Mouse (Mus musculus) liver, postnatal 0 days (tissue): Measurements from ENCODE around the gene Fuz. TPM values are rescaled to one million over a fixed set of nuclear protein-coding genes. Genes with fewer than 3 reads are reported as not detected.

Experiments
- ATAC-seq: fragments of 200-750 bp; cut with Nextera tagmentation; 2 replicates; pipeline ENCODE4 v1.8.0; 2017; ENCODE audit warnings: mild to moderate bottlenecking, moderate library complexity
- DNase-seq: peaks from one replicate; pipeline ENCODE4 v3.0.0-alpha.2; 2016
- H3K27ac ChIP-seq: fragments of 300-500 bp; sonication (generic); 2 replicates; pipeline ENCODE4 v1.5.1; 2014; ENCODE audit warnings: antibody characterized with exemption, moderate library complexity, mild to moderate bottlenecking, low read depth
- H3K27me3 ChIP-seq: fragments of 300-500 bp; sonication (generic); 2 replicates; pipeline ENCODE4 v1.6.1; 2014; ENCODE audit warnings: low read length, control low read depth, mixed read lengths; ENCODE audit not compliant: insufficient read depth
- H3K36me3 ChIP-seq: fragments of 300-500 bp; sonication (generic); replicated peaks from 2 replicates; pipeline ENCODE4 v1.6.1; 2014; ENCODE audit warnings: mild to moderate bottlenecking, control low read depth, low read length, moderate library complexity, mixed read lengths; ENCODE audit not compliant: insufficient read depth
- H3K4me1 ChIP-seq: fragments of 300-500 bp; sonication (generic); 2 replicates; pipeline ENCODE4 v1.6.1; 2014; ENCODE audit warnings: antibody characterized with exemption, mild to moderate bottlenecking, control low read depth; ENCODE audit not compliant: insufficient read depth
- H3K4me2 ChIP-seq: fragments of 300-500 bp; sonication (generic); 2 replicates; pipeline ENCODE4 v1.6.1; 2014; ENCODE audit warnings: low read depth, mild to moderate bottlenecking, low read length, moderate library complexity, mixed read lengths
- H3K4me3 ChIP-seq: fragments of 300-500 bp; sonication (generic); 2 replicates; pipeline ENCODE4 v1.5.1; 2014; ENCODE audit warnings: low read depth, low read length
- H3K9ac ChIP-seq: fragments of 300-500 bp; sonication (generic); replicated peaks from 2 replicates; pipeline ENCODE4 v1.6.1; 2014; ENCODE audit warnings: mild to moderate bottlenecking, moderate library complexity
- H3K9me3 ChIP-seq: fragments of 300-500 bp; sonication (generic); 2 replicates; pipeline ENCODE4 v1.6.1; 2016; ENCODE audit warnings: mild to moderate bottlenecking, control low read depth, low read length, mixed read lengths
- CTCF ChIP-seq: sonication (generic); IDR thresholded peaks from 2 replicates; pipeline ENCODE4 v1.5.1; 2016; ENCODE audit warnings: antibody characterized with exemption, low read depth
- EP300 ChIP-seq: IDR thresholded peaks from 2 replicates; pipeline ENCODE4 v1.6.1; 2016; ENCODE audit warnings: antibody characterized with exemption, low read depth, mild to moderate bottlenecking
- WGBS: fragments of 180-500 bp; shearing (Covaris S2); extraction: QIAGEN DNeasy Blood & Tissue Kit; methylation state at CpG from one replicate; pipeline ENCODE4 v1.1.7; 2014; ENCODE audit not compliant: insufficient replicate concordance; 5-methylcytosine and 5-hydroxymethylcytosine counted together
- polyA plus RNA-seq: library from polyadenylated mRNA; unstranded; fragments of >200 nt; fragmentation: Nextera tagmentation; extraction: Ambion mirVana; gene quantifications from 2 replicates; pipeline ENCODE4 v1.2.1, GENCODE M21; 2015

Fuz gene
- polyA plus RNA-seq, 1 experiment from 2014 or later = 4.4 TPM

DNA sequence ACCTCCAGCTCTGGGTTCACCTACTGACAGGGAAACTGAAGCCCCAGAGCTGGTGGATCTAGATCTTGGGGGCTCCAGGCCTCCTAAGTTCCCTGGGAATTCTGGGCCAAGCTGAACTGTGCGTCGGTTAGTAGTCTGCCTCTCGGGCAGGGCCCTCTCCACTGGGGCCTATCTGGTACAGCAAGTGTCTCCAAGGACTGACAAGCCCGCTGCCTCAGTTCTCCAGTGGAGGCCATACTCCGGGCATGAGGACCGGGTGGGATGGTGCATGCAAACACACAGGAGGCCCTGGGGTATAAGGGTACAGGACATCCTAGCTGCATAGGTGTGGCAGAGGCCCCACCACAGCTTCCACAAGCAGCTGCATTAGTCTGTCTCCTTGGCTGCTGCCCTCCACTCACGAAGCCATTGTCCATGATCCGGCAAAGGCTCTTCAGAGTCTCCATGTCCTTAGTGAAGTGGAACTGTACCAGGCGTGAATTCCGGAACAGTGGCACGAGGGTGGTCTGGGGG is 31.8 kb upstream of the Fuz start:
- no peak for DNase-seq
- H3K4me2 ChIP-seq = no peak overlapping the region
- H3K36me3 ChIP-seq = peaks cover 38% of the 10 kb centered on the region
- no peak for ATAC-seq
- no peaks in the 10 kb centered on the region for H3K27me3 ChIP-seq
- H3K4me1 ChIP-seq = peaks cover 42% of the 10 kb centered on the region
- no peak for TF ChIP-seq CTCF
- no peak for TF ChIP-seq EP300
- no peaks in the 10 kb centered on the region for H3K9me3 ChIP-seq
- WGBS = 87% methylated on average over 11 of the region's 11 CpGs
- no peak overlapping the region for H3K9ac ChIP-seq
- no peak overlapping the region for H3K4me3 ChIP-seq
- H3K27ac ChIP-seq = no peak overlapping the region

DNA sequence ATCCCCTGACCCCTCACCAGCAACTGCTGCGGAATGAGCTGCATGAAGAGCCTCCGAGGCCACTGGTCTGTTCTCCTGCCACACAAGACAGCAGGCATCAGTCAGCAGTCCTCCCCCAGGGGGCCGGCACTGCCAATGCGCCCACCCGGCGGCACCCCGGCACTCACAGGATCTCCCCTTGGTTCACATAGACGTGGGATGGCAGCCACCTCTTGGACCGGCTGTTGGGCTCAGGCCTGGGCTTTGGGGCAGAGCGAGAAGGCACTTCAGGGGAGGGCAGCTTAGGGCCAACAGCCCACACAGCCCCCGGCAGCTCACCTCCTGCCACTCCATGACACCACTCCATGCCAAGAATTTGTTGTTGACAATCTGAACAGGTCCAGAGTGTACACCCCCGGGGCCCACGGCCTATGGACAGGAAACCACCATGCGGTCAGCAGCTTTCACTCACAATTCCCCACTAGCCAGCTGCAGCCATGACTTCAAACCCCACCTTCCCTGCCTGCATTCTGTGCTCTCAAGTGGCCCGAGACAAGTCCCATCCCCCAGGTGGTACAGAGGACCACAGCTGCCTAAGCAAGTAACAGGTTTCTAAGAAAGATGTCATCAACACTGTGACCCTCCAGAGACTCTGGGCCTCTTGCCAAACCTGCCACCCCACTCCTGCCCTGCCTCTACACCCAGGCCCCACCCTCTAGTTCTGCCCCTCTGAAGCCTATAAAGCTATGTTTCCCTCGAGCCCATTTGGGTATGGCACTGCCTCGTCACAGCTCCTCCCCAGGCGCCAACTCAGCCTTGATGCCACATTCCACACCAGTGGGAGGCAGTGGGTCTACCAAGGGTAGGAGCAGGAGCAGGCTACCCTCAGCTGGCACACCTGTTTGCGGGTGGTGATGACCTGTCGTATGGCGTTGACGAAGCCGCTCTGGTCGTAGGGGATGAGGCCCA is 31.0 kb upstream of the Fuz start:
- DNase-seq = peak; percentile 48
- H3K9ac ChIP-seq = peak overlapping the region; percentile 11; the same call in 1 of the 2 replicates

DNA sequence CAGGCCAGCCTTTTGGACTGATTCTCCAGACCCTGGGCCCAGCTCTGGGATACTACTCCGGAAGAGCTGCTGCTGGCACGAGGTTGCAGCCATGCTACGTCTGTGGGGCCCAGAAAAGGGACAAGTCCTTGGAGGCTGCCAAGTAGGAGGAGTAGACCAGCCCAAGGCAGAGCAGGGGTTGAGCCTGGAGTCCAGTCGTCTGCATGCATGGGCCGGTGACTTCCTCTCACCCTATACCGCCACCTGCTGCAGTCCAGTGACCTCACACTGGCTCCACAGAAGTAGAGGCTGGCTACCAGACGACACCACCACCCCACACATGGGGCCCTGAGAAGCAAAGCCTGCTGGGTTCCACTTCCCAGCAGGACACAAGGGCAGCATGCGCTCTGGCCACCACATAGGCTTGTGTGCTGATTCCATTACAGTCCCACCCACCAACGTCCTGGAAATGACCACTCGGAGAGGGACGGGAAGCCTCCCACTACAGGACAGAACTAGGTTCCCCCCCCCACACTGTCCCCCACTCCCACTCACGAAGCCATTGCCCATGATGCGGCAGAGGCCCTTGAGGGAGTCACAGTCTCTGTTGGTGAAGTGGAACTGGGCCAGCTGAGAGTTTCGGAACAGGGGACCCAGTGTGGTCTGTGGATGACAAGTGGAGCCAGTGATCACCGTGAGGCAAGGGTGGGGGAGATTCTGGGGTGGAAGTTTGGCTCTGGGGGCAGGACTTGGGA is 29.4 kb upstream of the Fuz start:
- ATAC-seq (peak; percentile 7; the same call in 1 of the 2 replicates), DNase-seq (peak; percentile 70)
- peaks cover 48% of the 10 kb centered on the region for H3K4me1 ChIP-seq
- H3K36me3 ChIP-seq = peaks cover 25% of the 10 kb centered on the region
- H3K4me2 ChIP-seq = peak overlapping the region; percentile 19
- 42% methylated on average over 15 of the region's 15 CpGs for WGBS
- no peaks in the 10 kb centered on the region for H3K27me3 ChIP-seq
- TF ChIP-seq CTCF = peak; percentile 52
- no peak for TF ChIP-seq EP300
- H3K27ac ChIP-seq = peak overlapping the region; percentile 46
- no peak overlapping the region for H3K4me3 ChIP-seq
- H3K9ac ChIP-seq = peak overlapping the region; percentile 26; the same call in 1 of the 2 replicates
- no peaks in the 10 kb centered on the region for H3K9me3 ChIP-seq

More for the DNA sequence above, 31.0 kb upstream of the Fuz start:
- no peak for ATAC-seq
- no peak overlapping the region for H3K4me2 ChIP-seq
- H3K4me1 ChIP-seq = peaks cover 43% of the 10 kb centered on the region
- H3K4me3 ChIP-seq = no peak overlapping the region
- 73% methylated on average over 24 of the region's 24 CpGs for WGBS
- no peaks in the 10 kb centered on the region for H3K9me3 ChIP-seq
- no peak for TF ChIP-seq EP300
- no peak for TF ChIP-seq CTCF
- no peaks in the 10 kb centered on the region for H3K27me3 ChIP-seq
- 0 out of 2 replicates have a peak overlapping the region, but pooled peaks have one; percentile 46 for H3K27ac ChIP-seq
- H3K36me3 ChIP-seq = peaks cover 33% of the 10 kb centered on the region

DNA sequence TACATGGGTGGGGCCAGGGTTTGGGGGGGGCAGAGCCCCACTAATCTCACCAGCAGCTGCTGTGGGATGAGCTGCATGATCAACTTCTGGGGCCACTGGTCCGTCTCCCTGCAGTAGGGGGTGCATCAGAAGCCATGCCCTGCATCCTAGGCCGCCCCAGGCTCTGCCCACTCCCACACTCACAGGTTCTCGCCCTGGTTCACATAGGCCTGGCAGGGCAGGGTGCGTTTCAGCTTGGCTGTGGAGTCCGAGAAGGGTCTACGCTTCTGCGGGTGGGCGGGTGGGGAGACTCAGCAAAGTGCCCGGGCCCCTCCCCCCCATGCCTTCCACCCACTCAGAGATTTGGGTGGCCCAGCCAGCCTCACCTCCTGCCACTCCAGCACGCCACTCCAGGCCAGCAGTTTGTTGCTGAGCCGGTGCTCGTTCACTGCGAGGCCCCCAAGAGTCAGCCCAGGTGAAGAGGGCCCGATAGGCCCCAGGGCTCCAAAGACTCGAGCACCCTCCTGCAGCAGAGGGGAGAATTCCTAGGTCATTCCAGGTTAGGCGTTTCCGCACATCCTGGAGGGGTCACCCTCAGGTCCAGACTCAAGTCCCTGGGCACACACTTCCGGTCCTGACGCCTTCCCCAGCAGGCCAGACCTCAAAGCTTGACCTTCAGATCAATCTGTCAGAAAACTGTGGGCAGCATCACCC is 28.7 kb upstream of the Fuz start:
- Histone ChIP-seq H3K4me2 (peak overlapping the region; percentile 99), H3K27ac (peak overlapping the region; percentile 46; the same call in 1 of the 2 replicates), H3K27me3 (no peaks in the 10 kb centered on the region), H3K4me1 (peaks cover 48% of the 10 kb centered on the region), H3K9me3 (no peaks in the 10 kb centered on the region), H3K4me3 (no peak overlapping the region), H3K36me3 (peaks cover 22% of the 10 kb centered on the region), H3K9ac (peak overlapping the region; percentile 26; the same call in 1 of the 2 replicates)
- 77% methylated on average over 19 of the region's 19 CpGs for WGBS
- DNase-seq (no peak), ATAC-seq (no peak)
- TF ChIP-seq CTCF (no peak), EP300 (no peak)

DNA sequence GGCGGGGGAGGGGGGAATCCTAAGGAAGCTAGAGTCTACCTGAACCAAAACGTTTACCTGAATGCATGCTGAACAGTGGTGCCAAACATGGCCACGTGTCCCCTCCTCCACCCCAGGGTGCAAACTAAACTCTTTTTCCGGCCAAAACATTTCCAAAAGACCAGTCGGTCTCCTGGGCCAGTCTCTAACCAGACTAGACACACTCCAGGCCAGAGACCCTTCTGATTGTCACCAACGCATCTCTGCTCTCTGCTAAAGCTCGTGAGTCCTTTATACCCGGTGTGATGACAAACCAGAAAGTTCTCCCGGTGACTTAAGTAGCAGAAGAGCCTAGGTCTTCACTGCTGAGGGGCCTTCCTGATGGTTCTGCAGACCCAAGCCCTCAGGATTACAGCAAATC is 28.1 kb upstream of the Fuz start:
- TF ChIP-seq CTCF (no peak), EP300 (no peak)
- ATAC-seq (no peak), DNase-seq (no peak)
- H3K4me3 ChIP-seq = peak overlapping the region; percentile 81
- H3K9me3 ChIP-seq = no peaks in the 10 kb centered on the region
- H3K27ac ChIP-seq = 0 out of 2 replicates have a peak overlapping the region, but pooled peaks have one; percentile 24
- peak overlapping the region; percentile 99 for H3K4me2 ChIP-seq
- H3K27me3 ChIP-seq = no peaks in the 10 kb centered on the region
- 57% methylated on average over 9 of the region's 9 CpGs for WGBS
- H3K36me3 ChIP-seq = peaks cover 15% of the 10 kb centered on the region
- H3K4me1 ChIP-seq = peaks cover 52% of the 10 kb centered on the region
- H3K9ac ChIP-seq = peak overlapping the region; percentile 94; the same call in 1 of the 2 replicates
